In the genomic region with DNA sequence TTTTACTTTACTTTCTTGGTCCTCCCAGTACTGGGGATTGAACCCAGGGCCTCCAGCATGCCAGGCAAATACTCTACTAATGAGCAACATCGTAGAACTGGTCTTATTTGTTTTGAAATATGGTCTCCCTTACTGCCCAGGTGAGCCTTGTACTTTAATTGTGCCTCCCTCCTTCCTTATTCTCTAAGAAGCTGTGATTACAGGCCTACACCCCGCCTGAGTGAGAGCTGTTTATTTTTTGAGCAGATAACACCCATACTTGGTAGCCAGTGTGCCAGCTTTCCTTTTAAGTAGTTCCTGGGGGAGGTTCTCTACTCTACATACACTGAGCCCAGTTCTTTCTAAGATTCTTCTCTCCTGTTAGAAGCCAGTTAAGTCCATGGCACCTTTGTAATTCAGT, we compare ENCODE assay signal across 31 mouse cellular contexts. TPM values are rescaled to one million over a fixed set of nuclear protein-coding genes. Genes with fewer than 3 reads are reported as not detected.
"Had no signal": no experiment of that assay in that cellular context is flagged by ENCODE, and none has a peak within 500 bp of the region (broad histone marks: within the 10 kb centered on the region; RNA-seq: fewer than 3 reads in every experiment).

No protein-coding gene starts in this region.

- H3K4me3 ChIP-seq: heart, adult 2 months; heart, embryonic 13.5 days; heart, embryonic 15.5 days; hindbrain, embryonic 10.5 days; hindbrain, embryonic 12.5 days; layer of hippocampus, adult 2 months; left cerebral cortex, adult 2 months; limb, embryonic 10.5 days; limb, embryonic 12.5 days had no signal

- H3K4me1 ChIP-seq: hindbrain, embryonic 12.5 days had no signal

- H3K9me3 ChIP-seq: heart, embryonic 13.5 days; heart, embryonic 15.5 days; hindbrain, embryonic 10.5 days; hindbrain, embryonic 12.5 days; limb, embryonic 10.5 days; limb, embryonic 12.5 days had no signal

- DNase-seq: forebrain, postnatal 0 days; gastrocnemius, postnatal 14 days; gastrocnemius, postnatal 36 days; heart, adult 11 months; heart, adult 2 months; heart, postnatal 14 days; heart, postnatal 4 days; kidney, adult 18-20 months; kidney, adult 8-10 months; kidney, postnatal 10 days; kidney, postnatal 25 days; kidney, postnatal 4 days; liver had no signal

- H3K27me3 ChIP-seq: heart, embryonic 13.5 days; heart, embryonic 15.5 days; hindbrain, embryonic 12.5 days had no signal

- H3K4me2 ChIP-seq: heart, embryonic 11.5 days; heart, embryonic 13.5 days; heart, embryonic 15.5 days; hindbrain, embryonic 12.5 days; hindbrain, embryonic 14.5 days; limb, embryonic 12.5 days had no signal

- ATAC-seq: forebrain, postnatal 0 days; hindbrain, embryonic 16.5 days; inflammation-experienced regulatory T-cells, adult 6 months; intestine, postnatal 0 days had no signal

- H3K27ac ChIP-seq: heart, adult 2 months; heart, embryonic 13.5 days; heart, embryonic 15.5 days; hindbrain, embryonic 12.5 days; hindbrain, embryonic 14.5 days; layer of hippocampus, adult 2 months; left cerebral cortex, adult 2 months; limb, embryonic 10.5 days had no signal

- H3K9ac ChIP-seq: forebrain, postnatal 0 days; heart, embryonic 13.5 days; heart, embryonic 15.5 days; hindbrain, embryonic 12.5 days; hindbrain, embryonic 14.5 days; limb, embryonic 12.5 days had no signal

RNA-seq across cellular contexts. Expression of a gene that starts 12.1 kb away (rescaled TPM):
- total RNA-seq: forebrain, postnatal 0 days; gastrocnemius, adult 18-20 months; gastrocnemius, adult 8-10 months; gastrocnemius, postnatal 14 days; gastrocnemius, postnatal 36 days; heart, adult 2 months; heart, postnatal 14 days; heart, postnatal 4 days; layer of hippocampus, adult 2 months had no signal
- polyA plus RNA-seq: forebrain, postnatal 0 days; heart, adult 2 months; heart, embryonic 11.5 days; heart, embryonic 13.5 days; heart, embryonic 15.5 days; heart, postnatal 0 days; hindbrain, embryonic 10.5 days; hindbrain, embryonic 12.5 days; hindbrain, embryonic 16.5 days; inflammation-experienced regulatory T-cells, adult 6 months; kidney, embryonic 14.5 days; limb, embryonic 10.5 days; limb, embryonic 12.5 days; limb, embryonic 14.5 days had no signal

RNA-seq across cellular contexts. Expression of a gene that starts 33.2 kb away (rescaled TPM):
- polyA plus RNA-seq: inflammation-experienced regulatory T-cells, adult 6 months had no signal
